ENCODE assay signal across 8 mouse cellular contexts in genomic region chr6:50821401-50822235, GRCm38 (mm10).
A peak's percentile ranks its signal among the peaks of the same experiment; 100 is the strongest.
DNase-seq lines count a peak whose midpoint lies in the region; ATAC-seq and TF ChIP-seq lines count a peak whose summit lies in the region.

No protein-coding gene starts in this region.

- WGBS in hindbrain, embryonic 15.5 days, result 29% methylated on average over 12 of the region's 12 CpGs

- ATAC-seq in hindbrain, embryonic 15.5 days (ENCODE audit: low FRiP score, low read depth), result no peak

- H3K27ac ChIP-seq in hindbrain, embryonic 15.5 days (replicated peaks), result peak overlapping the region; percentile 69
- no peak overlapping the region for H3K27ac ChIP-seq in layer of hippocampus, adult 2 months

- H3K4me1 ChIP-seq in hindbrain, embryonic 15.5 days (replicated peaks), result peaks cover 41% of the 10 kb centered on the region

- no peaks in the 10 kb centered on the region for H3K9me3 ChIP-seq in hindbrain, embryonic 15.5 days

- H3K4me3 ChIP-seq in hindbrain, embryonic 15.5 days, result no peak overlapping the region
- H3K4me3 ChIP-seq in layer of hippocampus, adult 2 months, result no peak overlapping the region

- no peaks in the 10 kb centered on the region for H3K36me3 ChIP-seq in hindbrain, embryonic 15.5 days

- H3K9ac ChIP-seq in hindbrain, embryonic 15.5 days, result no peak overlapping the region

- no peak for TF ChIP-seq CTCF in layer of hippocampus, adult 2 months (conservative IDR thresholded peaks at IDR 0.05)

- no peak overlapping the region; the same call in 1 of the 2 replicates for H3K4me2 ChIP-seq in hindbrain, embryonic 15.5 days

- peak; percentile 55 to 64 for DNase-seq in cerebellum, postnatal 10 days
- no peak for DNase-seq in cerebellum, postnatal 25 days
- peak; percentile 74 for DNase-seq in embryo, embryonic 11 days
- peak; percentile 33 to 61 for DNase-seq in lung, postnatal 4 days
- DNase-seq in layer of hippocampus, adult 2 months (ENCODE audit: low spot score in 2 of 2), result no peak
- no peak for DNase-seq in layer of hippocampus, postnatal 10 days (ENCODE audit: low spot score in 2 of 2)
- no peak for DNase-seq in B cell, adult 2 months

- H3K27me3 ChIP-seq in hindbrain, embryonic 15.5 days, result no peaks in the 10 kb centered on the region

Comparison
In these comparisons a context has a peak if more than half of its experiments do, and no peak if none do; other contexts are left out.
1. DNase-seq: peak in cerebellum, postnatal 10 days (2 of 2), embryo, embryonic 11 days (single experiment) and lung, postnatal 4 days (2 of 2); none in cerebellum, postnatal 25 days (0 of 2), layer of hippocampus, adult 2 months (0 of 2), layer of hippocampus, postnatal 10 days (0 of 2) and B cell, adult 2 months (0 of 2).